Mouse (Mus musculus) ES-E14 (cell line): ENCODE data around the gene Tff1. TPM values are rescaled to one million over a fixed set of nuclear protein-coding genes. Genes with fewer than 3 reads are reported as not detected.

Experiments used
- DNase-seq: peaks from one replicate; pipeline ENCODE4 v3.0.0-alpha.2; 2013; ENCODE audit warnings: low read depth, low spot score
- H3K27ac ChIP-seq: 2 replicates; pipeline ENCODE4 v1.5.1; 2012; ENCODE audit warnings: low read depth, mild to moderate bottlenecking, low read length, moderate library complexity, mixed read lengths; ENCODE audit not compliant: poor library complexity, insufficient read depth, severe bottlenecking
- H3K36me3 ChIP-seq: 2 replicates; pipeline ENCODE4 v1.6.1; 2012; ENCODE audit warnings: mild to moderate bottlenecking, low read length, moderate library complexity, mixed read lengths; ENCODE audit not compliant: control insufficient read depth, poor library complexity, insufficient read depth, severe bottlenecking
- H3K4me1 ChIP-seq, 2 experiments: fragments of 150-350 bp in 1 of 2; sonication (generic) in 1 of 2; 2 replicates each; pipeline ENCODE4 v1.6.1; 2012; ENCODE audit warnings: low read length in 2 of 2, mild to moderate bottlenecking in 1 of 2, mixed read lengths in 1 of 2; ENCODE audit not compliant: control insufficient read depth in 2 of 2, insufficient read depth in 2 of 2, poor library complexity in 1 of 2
- H3K4me3 ChIP-seq, 2 experiments: fragments of 150-350 bp in 1 of 2; sonication (generic) in 1 of 2; 2 replicates each; pipeline ENCODE4 v1.5.1; 2012; ENCODE audit warnings: low read length in 2 of 2, low read depth in 1 of 2, mild to moderate bottlenecking in 1 of 2, mixed read lengths in 1 of 2; ENCODE audit not compliant: insufficient read depth in 1 of 2, poor library complexity in 1 of 2, severe bottlenecking in 1 of 2
- H3K9ac ChIP-seq: 2 replicates; pipeline ENCODE4 v1.6.1; 2012; ENCODE audit warnings: low read depth, mild to moderate bottlenecking, low read length, mixed read lengths; ENCODE audit not compliant: poor library complexity, insufficient read depth, severe bottlenecking
- H3K9me3 ChIP-seq: fragments of 150-350 bp; sonication (generic); 2 replicates; pipeline ENCODE4 v1.6.1; 2012; ENCODE audit warnings: low read depth, mild to moderate bottlenecking, low read length; ENCODE audit not compliant: control insufficient read depth, insufficient read depth
- CHD2 ChIP-seq: IDR thresholded peaks from 2 replicates; pipeline ENCODE4 v1.6.1; 2014; ENCODE audit warnings: mild to moderate bottlenecking, low read depth, low read length, inconsistent platforms
- HCFC1 ChIP-seq: IDR thresholded peaks from 2 replicates; pipeline ENCODE4 v1.6.1; 2012; ENCODE audit warnings: low read length, inconsistent platforms, borderline replicate concordance; ENCODE audit not compliant: insufficient read depth
- MAFK ChIP-seq: IDR thresholded peaks from 2 replicates; pipeline ENCODE4 v1.6.1; 2014; ENCODE audit warnings: mild to moderate bottlenecking, low read depth, low read length, inconsistent platforms; ENCODE audit not compliant: insufficient read depth
- ZC3H11A ChIP-seq: IDR thresholded peaks from 2 replicates; pipeline ENCODE4 v1.6.1; 2012; ENCODE audit warnings: low read depth, mild to moderate bottlenecking, inconsistent platforms, low read length, borderline replicate concordance
- ZNF384 ChIP-seq: IDR thresholded peaks from 2 replicates; pipeline ENCODE4 v1.6.1; 2012; ENCODE audit warnings: low read depth, low read length, inconsistent platforms
- in situ Hi-C, 2 experiments: fragments of 600-800 bp; cut with MboI; formaldehyde crosslinking; loops; one replicate each; pipeline ENCODE4 v1.15.1; 2025; ENCODE audit warnings: low sequenced_read_pairs in 2 of 2, inconsistent platforms in 1 of 2; ENCODE audit not compliant: unreplicated experiment in 2 of 2
- total RNA-seq: library from RNA; depleted of rRNA; stranded (reverse); fragments of 300-350 nt; gene quantifications from 2 replicates; pipeline ENCODE4 v1.2.3, GENCODE M21; 2012

Tff1 gene
- total RNA-seq, 1 experiment, result not detected

GRCm38 (mm10) chr17:31131269-31131821 is 33.7 kb downstream of the Tff1 start:
- H3K36me3 ChIP-seq, result no peaks in the 10 kb centered on the region
- H3K9ac ChIP-seq, result no peak overlapping the region
- H3K27ac ChIP-seq, result no peak overlapping the region
- in situ Hi-C loops, result no loop called here
- no peak overlapping the region for H3K4me3 ChIP-seq
- TF ChIP-seq MAFK (no peak), ZC3H11A (no peak), CHD2 (no peak)
- peaks cover 0 to 3% of the 10 kb centered on the region in 2 experiments; a peak in 1 of 4 replicates for H3K4me1 ChIP-seq
- no peak for DNase-seq
- no peaks in the 10 kb centered on the region for H3K9me3 ChIP-seq

- no peak for TF ChIP-seq CHD2
- TF ChIP-seq MAFK, result no peak
- no peak for TF ChIP-seq ZC3H11A
- TF ChIP-seq HCFC1, result no peak
- TF ChIP-seq ZNF384, result no peak
- no peak within 1 kb of the TSS for H3K4me3 ChIP-seq
- H3K9ac ChIP-seq, result no peak within 1 kb of the TSS
- no peak within 1 kb of the TSS for H3K27ac ChIP-seq
- H3K9me3 ChIP-seq, result no peaks in the 10 kb centered on the region
- no peaks in the 10 kb centered on the region for H3K36me3 ChIP-seq
- DNase-seq, result no peak
- peaks cover 0 to 11% of the 10 kb centered on the region in 2 experiments; a peak in 2 of 4 replicates for H3K4me1 ChIP-seq
- in situ Hi-C loops, result no loop called here
Observed at GRCm38 (mm10) chr17:31129452-31129851, 35.6 kb downstream of the Tff1 start, which contains the start of gene Tff3. Gene Tff3 (minus strand): TSS chr17:31129646.

GRCm38 (mm10) chr17:31128708-31129318 is 36.3 kb downstream of the Tff1 start:
- in situ Hi-C loops, result no loop called here
- Histone ChIP-seq H3K36me3 (no peaks in the 10 kb centered on the region), H3K4me3 (no peak overlapping the region), H3K27ac (no peak overlapping the region), H3K4me1 (peaks cover 0 to 9% of the 10 kb centered on the region in 2 experiments; a peak in 2 of 4 replicates), H3K9ac (no peak overlapping the region), H3K9me3 (no peaks in the 10 kb centered on the region)
- TF ChIP-seq ZNF384 (no peak), ZC3H11A (no peak), MAFK (no peak), HCFC1 (no peak), CHD2 (no peak)
- DNase-seq, result no peak

GRCm38 (mm10) chr17:31125548-31126266 is 39.4 kb downstream of the Tff1 start:
- Histone ChIP-seq H3K36me3 (no peaks in the 10 kb centered on the region), H3K9ac (no peak overlapping the region), H3K27ac (no peak overlapping the region), H3K4me1 (peaks cover 0 to 7% of the 10 kb centered on the region in 2 experiments; a peak in 2 of 4 replicates), H3K9me3 (no peaks in the 10 kb centered on the region), H3K4me3 (no peak overlapping the region)
- in situ Hi-C loops, result no loop called here
- no peak for DNase-seq
- TF ChIP-seq CHD2 (no peak), ZC3H11A (no peak), ZNF384 (no peak), HCFC1 (no peak), MAFK (no peak)
